Mouse (Mus musculus) embryo, embryonic 10.5 days (tissue): ENCODE data around the gene Rilp.
"Not testable (repeated sequence)": the region's sequence is repeated elsewhere in the genome, so short reads cannot be mapped to it uniquely, and the experiment has no call there.

Experiments
- DNase-seq: peaks from one replicate; pipeline ENCODE4 v3.0.0-alpha.2; 2015; ENCODE audit warnings: low spot score

Rilp gene

DNA sequence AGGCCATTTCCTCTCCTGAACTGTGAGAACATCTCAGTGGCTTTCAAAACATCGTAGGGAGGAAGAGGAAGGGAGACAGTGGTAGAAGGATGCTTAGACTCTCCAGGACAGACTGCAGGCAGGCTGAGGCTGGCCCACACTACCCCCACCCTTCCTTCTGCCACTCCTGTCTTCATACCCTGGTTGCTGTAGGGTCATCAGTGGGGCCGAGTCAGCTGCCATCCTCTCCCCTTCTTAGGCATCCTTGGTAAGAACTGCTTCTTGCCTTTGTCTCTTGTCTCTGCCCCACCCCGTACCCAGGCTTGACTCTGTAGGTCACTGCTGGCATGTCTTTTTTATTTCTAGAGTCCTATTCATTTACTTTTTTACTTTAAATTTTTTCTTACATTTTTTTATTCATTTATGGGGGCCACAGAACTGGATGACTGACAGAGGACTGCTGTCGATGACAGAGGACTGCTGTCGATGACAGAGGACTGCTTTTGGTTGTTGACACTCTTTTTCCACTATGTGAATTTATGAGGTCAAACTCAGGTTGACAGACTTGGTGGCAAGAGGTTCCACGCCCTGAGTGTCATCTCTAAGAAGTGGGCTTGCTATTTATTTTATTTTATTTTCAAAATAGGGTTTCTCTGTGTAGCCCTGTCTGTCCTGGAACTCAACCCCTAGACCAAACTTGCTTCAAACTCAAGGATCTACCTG, 23.6 kb downstream of the Rilp start:
- DNase-seq = no peak

DNA sequence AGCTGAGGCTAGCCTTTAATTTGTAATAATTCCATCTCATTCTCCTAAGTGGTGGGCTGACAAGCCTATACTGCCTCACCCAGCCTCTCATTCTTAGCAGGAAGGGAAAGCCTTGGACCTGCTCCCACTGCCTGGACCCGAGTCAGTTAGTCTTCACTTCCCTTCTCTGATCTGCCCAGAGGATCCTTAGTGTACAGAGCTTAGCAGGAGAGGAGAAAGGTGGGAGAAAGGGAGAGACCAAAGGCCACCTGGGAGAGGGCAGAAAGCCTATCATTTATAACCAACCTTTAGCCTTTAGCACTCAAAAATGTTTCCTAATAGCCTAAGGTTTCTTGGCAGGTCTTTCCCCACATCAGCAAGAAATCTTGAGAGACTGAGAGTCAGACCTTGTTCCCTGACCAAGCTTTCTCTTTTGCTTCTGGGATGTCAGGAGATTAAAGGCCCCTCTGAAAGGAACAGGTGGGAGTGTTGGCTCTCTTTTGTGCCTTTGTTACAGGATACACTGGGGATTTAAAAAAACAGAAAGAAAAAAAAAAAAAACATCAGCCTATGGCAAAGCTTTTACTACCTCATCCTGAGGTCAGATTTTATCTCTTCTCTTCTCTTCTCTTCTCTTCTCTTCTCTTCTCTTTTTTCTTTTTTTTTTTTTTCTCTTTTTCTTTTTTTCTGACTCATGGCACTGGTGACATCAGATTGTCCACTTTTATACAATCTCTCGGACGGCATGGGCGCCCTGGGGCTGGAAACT, 24.6 kb downstream of the Rilp start:
- DNase-seq = no peak

DNA sequence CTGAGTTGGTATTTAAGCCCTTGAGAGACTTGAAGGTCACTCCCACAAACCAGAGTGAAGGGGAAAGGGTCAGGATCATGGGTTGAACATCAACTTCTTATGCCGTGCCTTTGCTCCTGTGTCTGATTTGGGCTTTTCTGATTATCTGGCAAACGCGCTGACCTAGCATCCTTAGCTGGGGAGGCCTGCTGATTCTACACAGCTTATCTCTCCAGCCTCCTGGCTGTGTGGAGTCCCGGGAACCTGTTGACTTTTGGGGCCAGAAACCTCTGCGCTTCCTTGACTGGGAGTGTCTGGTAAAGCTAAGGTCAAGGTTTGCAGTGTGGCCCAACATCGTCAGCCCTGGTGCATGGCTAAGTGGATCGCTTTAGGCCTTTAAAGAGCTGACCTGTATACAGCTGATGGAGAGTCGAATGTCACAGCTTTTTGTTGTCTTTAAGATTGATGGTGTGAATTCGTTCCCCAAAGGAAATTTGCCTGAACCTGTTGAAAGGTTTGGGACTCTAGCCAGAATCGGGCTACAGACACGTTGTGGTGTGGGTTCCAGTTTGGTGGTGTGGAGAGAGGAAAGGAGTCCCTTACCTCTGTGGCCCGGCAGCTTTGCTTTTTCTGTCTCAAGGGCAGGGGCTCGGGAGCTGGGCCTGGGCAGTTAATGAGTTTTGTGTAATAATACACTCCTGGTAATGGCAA, 25.4 kb downstream of the Rilp start:
- DNase-seq = no peak

DNA sequence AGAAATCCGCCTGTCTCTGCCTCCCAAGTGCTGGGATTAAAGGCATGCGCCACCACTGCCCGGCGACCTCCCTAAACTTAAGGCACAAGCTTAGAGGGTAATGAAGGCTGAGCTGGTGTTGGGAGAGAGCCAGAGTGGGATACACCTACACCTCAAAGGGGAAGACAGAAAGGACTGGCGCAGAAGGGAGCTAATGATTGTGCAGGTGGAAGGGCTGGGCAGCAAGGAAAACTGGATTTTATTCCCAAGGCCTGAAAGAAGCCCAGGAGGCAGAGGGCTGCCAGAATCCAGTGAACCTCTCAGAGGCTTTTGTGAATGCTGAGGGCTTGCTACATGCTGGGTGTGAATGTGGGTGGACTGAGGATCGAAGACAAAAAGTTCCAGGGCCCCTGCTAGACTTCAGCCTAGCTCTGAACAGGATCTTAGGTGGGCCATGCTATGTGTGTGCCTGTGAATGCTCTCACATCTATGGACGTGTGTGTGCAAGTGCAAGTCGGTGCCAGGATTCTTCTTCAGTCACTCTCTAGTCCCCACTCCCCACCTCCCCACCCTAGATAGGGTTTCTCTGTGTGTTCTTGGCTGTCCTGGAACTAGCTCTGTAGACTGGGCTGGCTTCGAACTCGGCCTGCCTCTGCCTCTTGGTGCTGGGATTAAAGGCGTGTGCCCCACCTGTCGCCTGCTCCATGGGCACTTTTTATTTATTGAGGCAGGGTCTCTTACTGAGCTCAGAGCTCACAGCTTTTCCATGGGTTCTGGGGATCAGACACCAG, 26.5 kb downstream of the Rilp start:
- no peak for DNase-seq

DNA sequence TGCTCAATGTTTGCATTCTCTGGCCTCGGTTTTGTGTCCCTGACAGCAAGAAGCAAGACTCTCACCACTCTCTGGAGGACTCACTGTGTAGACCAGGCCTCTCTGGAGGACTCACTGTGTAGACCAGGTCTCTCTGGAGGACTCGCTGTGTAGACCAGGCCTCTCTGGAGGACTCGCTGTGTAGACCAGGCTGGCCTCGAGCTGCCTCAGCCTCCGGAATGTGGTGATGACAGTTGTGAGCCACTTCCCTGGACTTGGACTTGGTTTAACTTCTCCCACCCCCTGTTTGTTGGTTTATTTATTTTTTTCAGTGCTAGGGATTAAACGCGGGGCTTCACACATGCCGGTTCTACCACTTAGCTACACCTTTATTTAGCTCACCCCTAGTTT, 27.1 kb downstream of the Rilp start:
- DNase-seq = no peak

DNA sequence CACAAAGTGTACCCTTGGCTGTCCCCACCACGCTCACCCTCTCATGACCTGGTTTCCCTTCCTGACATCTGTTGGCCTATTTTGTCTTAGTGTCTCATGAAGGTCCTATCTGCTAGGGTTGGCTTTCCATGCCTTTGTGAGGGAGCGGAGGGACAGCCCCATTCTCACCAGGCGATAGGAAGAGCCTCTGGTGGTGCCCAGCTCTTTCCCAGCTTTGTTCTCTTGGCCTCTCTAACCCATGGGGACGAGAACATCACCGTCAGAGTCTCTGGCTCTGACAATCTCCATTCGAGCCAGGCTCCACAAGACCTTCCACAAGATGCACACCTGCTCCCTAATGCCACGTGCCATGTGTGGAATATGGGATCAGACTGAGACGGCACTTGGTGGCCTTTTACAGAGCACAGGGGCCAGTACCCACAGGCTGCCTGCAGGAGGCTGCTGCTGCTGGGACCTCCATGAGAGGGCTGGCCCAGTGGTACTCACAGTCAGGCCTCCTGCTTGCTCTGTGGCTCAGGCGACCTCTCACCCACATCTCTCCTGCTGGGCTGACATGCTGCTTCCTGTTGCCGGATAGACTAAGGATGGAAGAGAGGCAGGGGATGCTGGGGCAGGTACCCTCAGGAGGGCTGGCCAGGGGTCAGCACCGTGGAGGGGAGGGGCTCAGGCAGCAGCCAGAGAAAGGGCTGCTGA, 27.7 kb downstream of the Rilp start:
- peak; percentile 39 for DNase-seq

DNA sequence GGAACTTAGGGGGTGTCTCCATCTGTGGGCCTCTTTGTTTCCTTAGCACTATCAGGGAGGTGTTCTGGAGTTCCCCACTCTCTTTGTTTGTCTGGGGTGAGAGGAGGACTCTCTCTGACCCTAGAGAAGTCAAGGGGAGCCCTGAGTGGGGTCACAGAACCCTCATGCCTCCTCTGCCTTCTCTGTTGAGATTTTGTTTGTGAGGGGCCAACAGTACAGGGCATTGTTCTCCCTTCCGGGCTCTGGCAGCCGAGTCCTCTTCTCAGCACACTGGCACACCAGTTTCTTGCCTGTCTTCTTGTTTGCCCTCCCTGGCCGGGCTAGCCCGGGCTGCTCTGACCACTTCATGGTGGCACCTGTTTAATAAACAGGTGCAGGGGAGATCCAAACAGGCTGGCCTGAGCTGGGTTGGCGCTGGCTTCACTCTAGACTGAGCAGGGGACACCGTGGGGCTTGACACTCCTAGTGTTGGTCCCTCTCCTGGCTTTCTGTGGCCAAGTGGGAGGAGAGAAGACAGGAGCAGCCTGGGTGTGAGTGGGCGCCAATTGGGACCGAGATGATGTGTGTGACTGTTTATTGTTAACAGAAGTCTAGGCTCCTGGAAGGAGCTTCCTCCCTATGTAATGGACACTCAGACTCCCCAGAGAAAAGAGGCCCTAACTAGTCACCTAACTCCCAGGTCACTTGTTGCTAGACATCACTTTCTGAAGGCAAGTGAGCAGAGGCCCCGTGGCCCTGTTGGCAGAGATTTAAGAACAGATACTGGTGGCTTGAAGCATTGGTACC, 28.5 kb downstream of the Rilp start:
- DNase-seq = no peak

DNA sequence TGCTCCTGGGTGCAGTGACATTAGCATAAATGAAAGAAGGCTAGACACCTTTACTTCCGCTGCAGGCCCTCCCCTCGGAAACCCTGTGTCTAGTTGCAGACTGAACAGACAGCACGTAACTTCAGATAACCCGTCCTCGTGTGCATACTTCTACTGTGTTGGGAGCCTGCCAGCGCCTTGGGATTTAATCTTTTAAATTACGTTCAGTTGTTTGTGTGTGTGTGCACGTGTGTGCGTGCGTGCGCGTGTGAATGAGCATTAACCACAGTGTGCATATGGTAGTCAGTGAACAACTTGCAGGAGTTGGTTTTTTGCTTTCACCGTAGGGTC, 29.0 kb downstream of the Rilp start:
- DNase-seq = no peak

DNA sequence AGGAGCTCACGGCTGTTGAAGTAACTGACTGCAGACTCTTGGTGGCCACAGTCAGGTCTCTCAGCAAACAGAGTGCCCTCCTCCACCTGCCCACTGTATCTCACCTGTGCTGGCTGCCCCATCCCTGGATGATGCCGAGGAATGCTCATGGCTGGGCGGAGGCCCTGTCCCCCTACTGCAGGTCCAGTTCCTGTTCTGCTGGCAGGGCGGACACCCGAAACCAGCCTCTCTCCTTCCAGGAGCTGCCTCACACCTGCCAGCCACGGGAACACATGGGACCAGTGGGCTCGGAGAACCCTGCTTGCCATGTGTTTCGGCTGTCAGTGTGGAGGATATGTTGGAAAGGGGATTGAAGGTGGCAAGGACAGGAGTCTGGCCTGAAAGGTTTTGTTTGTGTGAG, 30.3 kb downstream of the Rilp start:
- DNase-seq = no peak

DNA sequence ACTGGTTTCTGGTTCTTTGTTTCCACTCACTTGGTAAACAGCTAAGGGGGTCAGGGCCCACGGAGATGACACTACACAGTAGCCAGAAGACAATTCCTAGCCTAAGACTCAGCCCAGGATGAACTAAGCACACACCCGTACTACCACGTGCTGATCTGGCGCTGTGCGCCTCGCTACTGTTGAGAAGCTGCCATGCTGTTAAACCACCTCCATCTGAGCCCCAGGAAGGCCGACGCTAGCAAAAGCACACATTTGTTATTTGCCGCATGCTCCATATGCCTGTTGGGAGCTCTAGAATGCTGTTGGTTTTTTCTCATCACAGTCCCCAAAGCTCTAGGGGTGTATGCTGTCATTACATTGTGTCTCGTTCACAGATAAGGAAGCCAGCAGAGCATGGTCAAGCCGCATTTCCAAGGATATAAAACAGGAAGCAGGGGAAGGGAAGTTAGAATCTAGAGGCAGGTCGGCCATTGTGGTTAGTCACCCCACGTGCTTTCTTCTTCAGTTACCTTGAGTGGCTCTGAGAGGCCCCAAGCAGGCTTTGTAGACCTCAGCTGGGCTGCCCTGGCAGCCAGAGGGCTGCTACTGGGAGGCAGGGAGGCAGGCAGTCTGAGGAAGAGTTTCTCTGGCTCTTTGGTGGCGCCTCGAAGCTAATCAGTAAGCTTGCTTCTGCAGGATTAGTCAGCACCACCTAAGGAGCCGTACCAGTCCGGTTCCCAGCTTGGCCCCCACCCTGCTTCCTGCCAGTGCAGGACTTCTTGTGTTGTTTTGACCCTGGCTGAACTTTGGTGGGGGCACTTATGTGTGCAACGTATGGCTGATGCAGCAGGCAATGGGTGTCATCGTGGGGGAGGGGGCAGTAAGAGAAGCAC, 31.1 kb downstream of the Rilp start:
- no peak for DNase-seq

DNA sequence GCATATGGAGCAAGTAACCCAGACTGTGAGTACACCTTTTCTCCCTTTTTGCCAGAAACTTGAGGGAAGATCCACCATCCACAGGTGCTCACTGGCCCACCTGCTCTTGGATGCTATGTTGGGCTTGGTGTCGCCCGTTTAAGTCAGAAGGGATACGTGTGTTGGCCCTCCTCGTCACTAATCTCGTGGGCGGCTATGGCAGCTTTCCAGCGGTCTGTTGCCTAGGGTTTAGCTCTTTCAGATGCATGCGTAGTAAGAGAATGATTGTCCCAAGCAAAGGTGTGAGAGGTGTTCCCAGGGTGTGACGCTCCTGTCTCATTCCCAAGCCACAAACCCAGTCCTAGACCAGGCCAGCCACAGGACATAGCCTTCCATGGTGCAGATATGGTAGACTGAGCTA, 34.8 kb downstream of the Rilp start:
- no peak for DNase-seq

DNA sequence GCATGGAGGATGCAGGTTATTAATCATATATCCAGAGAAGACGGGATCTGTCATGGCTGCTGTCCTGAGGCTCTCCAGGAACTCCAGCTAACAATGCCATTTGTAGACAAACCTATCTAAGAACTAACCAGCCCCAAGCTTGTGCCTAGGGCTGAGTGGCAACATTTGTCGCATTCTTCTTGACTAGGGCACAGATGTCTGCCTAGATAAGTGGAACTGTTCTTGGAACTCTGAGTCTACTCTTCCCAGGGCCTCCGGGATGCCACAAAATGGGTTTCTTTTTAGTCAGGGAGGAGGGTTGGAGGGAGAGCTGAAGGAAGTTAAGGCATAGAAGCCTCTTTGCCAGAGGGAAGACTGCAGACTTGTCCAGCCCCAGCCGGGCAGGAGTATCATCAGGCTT, 36.2 kb downstream of the Rilp start:
- no peak for DNase-seq

DNA sequence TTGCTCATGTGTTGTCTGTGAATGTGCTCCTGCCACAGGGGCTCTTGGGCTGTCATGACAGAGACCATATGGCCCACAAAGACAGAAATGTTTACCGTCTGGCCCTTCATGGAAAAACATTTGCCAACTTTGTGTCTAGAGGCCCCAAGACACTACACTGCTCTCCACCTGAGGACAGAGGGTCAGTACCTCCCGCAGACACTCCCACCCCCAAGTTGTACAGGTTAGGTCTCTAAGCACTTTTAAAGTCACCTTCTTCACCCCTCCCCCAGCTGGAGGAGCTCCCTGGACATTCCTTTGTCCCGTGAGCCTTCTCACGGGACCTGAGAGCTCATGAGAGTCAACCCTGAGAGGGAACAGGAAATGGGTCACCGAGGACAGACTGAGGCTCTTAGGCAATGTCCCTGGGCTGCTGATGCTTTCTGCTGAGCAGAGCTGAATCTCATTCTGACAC, 39.8 kb downstream of the Rilp start:
- peak; percentile 36 for DNase-seq

DNA sequence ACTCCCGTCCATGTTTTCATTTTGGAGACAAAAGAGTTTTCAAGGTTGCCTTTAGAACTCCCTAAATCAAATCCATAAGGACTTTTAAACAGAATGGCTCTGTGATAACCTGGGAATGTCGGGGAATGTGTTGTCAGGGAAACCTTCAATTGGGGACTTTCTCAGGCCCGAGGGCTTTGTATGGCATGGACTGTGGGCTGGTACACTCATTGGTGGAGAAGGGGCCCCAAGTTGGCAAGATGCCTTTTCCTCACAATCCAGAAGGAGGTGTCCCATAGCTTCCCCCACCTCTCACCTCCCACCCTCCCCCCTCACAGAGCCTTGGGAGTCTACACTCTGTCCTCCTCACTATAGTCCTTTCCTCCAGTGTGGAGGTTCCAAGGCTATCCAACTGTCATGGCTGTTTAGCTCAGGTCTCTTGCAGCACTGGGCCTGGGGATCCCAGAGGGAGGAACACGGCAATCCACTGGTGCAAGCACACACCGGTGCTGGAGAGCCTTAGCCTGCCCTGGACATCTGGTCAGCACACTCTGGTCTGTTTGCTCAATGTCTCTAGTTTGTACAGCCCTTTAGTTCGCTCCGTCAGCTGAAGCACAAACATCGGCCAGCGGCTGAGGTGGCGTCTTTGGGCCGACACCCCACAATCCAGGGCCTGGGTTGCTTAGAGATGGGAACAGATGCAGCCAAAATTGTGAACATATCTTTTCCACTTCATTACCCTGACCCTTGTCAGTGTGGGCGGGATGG, 40.5 kb downstream of the Rilp start:
- no peak for DNase-seq

DNA sequence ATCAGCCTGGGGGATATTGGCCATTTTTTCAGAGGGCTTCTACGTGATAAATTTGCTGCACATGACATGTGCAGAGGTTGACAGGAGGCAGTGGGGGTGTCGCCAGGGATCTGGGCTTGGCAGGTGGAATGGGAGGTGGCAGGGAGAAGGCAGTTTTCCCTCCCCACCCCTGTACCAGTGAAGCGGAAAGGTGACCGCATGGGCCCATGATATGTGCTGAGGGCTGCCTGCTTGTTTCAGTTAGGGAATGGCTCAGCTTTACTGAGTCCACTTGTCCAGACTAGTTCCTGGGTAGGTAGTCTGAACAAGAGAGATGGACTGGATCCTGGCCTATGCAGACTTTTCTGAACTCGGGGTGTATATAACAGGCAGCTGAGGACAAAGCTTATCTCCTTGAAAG, 41.4 kb downstream of the Rilp start:
- no peak for DNase-seq

DNA sequence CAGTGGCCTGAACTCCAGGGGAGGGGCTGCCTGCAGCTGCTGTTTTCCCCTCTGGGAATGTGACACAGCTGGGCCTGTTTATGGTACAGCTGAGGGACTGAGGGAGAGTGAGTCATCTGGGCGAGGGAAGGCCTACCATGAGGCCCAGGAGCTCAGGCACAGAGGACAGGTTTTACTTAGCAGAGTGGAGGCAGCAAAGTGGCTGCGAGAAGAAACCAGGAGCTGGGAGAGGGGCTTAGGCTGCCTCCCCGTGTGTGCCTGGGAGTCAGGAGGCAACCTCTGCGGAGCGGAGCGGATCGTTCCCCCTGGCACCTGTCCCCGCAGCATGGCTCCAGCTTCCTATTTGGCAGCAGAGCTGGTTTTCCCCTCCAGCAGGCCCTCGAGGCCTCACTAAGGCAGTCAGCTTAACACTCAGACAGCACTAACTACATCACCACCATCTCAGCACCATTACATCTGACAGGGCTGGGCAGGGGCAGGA, 42.1 kb downstream of the Rilp start:
- DNase-seq = no peak

DNA sequence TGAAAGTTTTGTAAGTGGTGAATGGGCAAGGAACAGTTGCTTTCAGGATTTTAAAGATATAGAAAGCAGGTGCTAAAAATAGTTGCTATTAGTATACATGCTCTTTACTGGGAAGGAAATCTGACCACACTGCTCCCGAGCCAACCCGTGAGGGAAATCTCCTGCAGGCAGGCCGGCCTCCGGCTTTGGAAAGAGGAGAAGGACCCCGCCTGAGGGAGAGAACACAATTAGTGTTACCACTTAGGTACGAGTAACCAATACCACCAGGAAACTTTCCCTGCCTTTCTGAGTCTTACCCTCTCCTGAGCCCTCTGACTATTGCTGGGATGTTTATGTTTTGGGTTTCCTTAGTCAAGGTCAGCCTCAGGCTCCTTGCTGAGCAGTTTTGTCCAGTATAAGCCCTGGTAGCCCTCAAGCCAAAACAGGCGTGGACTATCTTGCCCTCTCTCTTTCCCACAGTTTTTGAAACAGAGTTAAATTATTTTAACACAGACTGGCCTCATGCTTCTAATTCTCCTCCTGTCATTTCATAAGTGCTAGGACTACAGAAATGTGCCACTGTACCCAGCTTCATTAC, 43.1 kb downstream of the Rilp start:
- DNase-seq = no peak

DNA sequence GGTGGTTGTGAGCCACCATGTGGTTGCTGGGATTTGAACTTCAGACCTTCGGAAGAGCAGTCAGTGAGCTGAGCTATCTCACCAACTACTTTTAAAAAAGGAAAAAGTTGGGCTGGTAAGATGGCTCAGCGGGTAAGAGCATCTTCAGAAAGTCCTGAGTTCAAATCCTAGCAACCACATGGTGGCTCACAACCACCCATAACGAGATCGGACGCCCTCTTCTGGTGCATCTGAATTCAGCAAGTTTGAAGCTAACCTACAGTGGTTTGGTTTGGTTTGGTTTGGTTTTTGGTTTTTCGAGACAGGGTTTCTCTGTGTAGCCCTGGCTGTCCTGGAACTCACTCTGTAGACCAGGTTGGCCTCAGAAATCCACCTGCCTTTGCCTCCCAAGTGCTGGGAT, 46.1 kb downstream of the Rilp start:
- not testable (repeated sequence) for DNase-seq

DNA sequence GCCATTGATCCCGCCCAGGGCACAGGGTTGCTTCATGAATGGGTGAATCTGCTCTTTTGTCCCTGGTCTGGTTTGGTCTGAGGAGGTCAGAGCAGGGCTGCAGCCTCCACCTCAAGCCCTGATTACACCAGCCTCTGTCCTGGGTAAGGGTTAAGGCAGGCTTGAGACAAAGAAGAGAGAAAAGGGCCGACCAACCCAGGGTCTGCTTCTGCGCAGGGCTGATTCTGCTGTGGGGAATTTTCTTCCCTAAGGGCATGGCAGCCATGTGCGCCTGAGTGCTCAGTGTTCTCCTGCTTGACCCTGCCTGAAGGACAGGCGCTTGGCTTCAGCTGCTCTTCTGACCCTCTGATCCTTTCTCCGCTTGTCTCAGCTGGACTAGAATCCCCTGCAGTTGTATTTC, 47.2 kb downstream of the Rilp start:
- DNase-seq = no peak
